ENCODE assay signal across 15 mouse cellular contexts in genomic region chr6:147329201-147329600, GRCm38 (mm10).
DNase-seq lines count a peak whose midpoint lies in the region; ATAC-seq and TF ChIP-seq lines count a peak whose summit lies in the region.
"Had no signal": no experiment of that assay in that cellular context is flagged by ENCODE, and none has a peak within 500 bp of the region (broad histone marks: within the 10 kb centered on the region; RNA-seq: fewer than 3 reads in every experiment).

No protein-coding gene starts in this region.

- TF ChIP-seq POLR2A in olfactory bulb, adult 2 months (IDR thresholded peaks at IDR 0.05; ENCODE audit: insufficient read depth, low read depth, low read length), result no peak

- TF ChIP-seq CTCF in olfactory bulb, adult 2 months (IDR thresholded peaks at IDR 0.05; ENCODE audit: insufficient read depth, low read depth, low read length), result no peak

- H3K4me2 ChIP-seq in forebrain, embryonic 16.5 days (ENCODE audit: low read length), result no peak overlapping the region
- H3K4me2 ChIP-seq: hindbrain, embryonic 12.5 days; midbrain, embryonic 11.5 days had no signal

- WGBS in forebrain, embryonic 16.5 days, result 45% methylated on average over 5 of the region's 5 CpGs
- 22% methylated on average over 5 of the region's 5 CpGs for WGBS in olfactory bulb, adult 2 months

- no peaks in the 10 kb centered on the region for H3K9me3 ChIP-seq in forebrain, embryonic 16.5 days (ENCODE audit: control insufficient read depth, low read length)
- H3K9me3 ChIP-seq: hindbrain, embryonic 12.5 days had no signal

- no peaks in the 10 kb centered on the region for H3K36me3 ChIP-seq in forebrain, embryonic 16.5 days (ENCODE audit: control insufficient read depth, insufficient read depth)
- H3K36me3 ChIP-seq: hindbrain, embryonic 12.5 days had no signal

- DNase-seq in brain, adult 2 months (ENCODE audit: low read depth, low spot score), result peak; percentile 90
- peak; percentile 70 for DNase-seq in layer of hippocampus, adult 9-10 months (ENCODE audit: low spot score)
- DNase-seq in embryo, embryonic 11 days, result no peak
- DNase-seq in gastrocnemius, adult 8-10 months (ENCODE audit: low spot score in 2 of 2), result no peak
- DNase-seq in lung, postnatal 14 days, result no peak
- DNase-seq: gastrocnemius, postnatal 36 days; kidney, adult 11 months; kidney, postnatal 4 days; lung, postnatal 10 days; thymus, postnatal 25 days had no signal

- H3K4me3 ChIP-seq in forebrain, embryonic 16.5 days (replicated peaks; ENCODE audit: low read length), result no peak overlapping the region
- H3K4me3 ChIP-seq in olfactory bulb, adult 2 months (ENCODE audit: insufficient read depth, low read depth, low read length), result no peak overlapping the region
- H3K4me3 ChIP-seq: hindbrain, embryonic 12.5 days had no signal

- no peaks in the 10 kb centered on the region for H3K4me1 ChIP-seq in forebrain, embryonic 16.5 days (replicated peaks; ENCODE audit: control insufficient read depth, insufficient read depth, low read length)
- peaks cover 7% of the 10 kb centered on the region for H3K4me1 ChIP-seq in olfactory bulb, adult 2 months (ENCODE audit: control insufficient read depth, insufficient read depth, low read length)
- H3K4me1 ChIP-seq: hindbrain, embryonic 12.5 days had no signal

- H3K27me3 ChIP-seq in forebrain, embryonic 16.5 days (replicated peaks; ENCODE audit: control insufficient read depth, insufficient read depth, low read length), result no peaks in the 10 kb centered on the region
- H3K27me3 ChIP-seq: hindbrain, embryonic 12.5 days had no signal

- H3K27ac ChIP-seq in forebrain, embryonic 16.5 days (ENCODE audit: low read length), result no peak overlapping the region
- H3K27ac ChIP-seq in olfactory bulb, adult 2 months (ENCODE audit: insufficient read depth, low read depth, low read length), result peak overlapping the region; percentile 66
- H3K27ac ChIP-seq: hindbrain, embryonic 12.5 days had no signal

- no peak overlapping the region for H3K9ac ChIP-seq in forebrain, embryonic 16.5 days (replicated peaks; ENCODE audit: low read depth, low read length)
- H3K9ac ChIP-seq: hindbrain, embryonic 12.5 days had no signal

- peak; percentile 64 for ATAC-seq in forebrain, embryonic 16.5 days
- ATAC-seq: CD4-positive, CD25-positive, alpha-beta regulatory T cell, adult 4 months had no signal

Comparison
In these comparisons a context has a peak if more than half of its experiments do, and no peak if none do; other contexts are left out.
1. DNase-seq: peak in brain, adult 2 months (single experiment) and layer of hippocampus, adult 9-10 months (single experiment); none in embryo, embryonic 11 days (single experiment), gastrocnemius, adult 8-10 months (0 of 2) and lung, postnatal 14 days (single experiment).